Mouse (Mus musculus) CH12.LX (cell line): ENCODE measurements around the gene Rmi2. TPM values are rescaled to one million over a fixed set of nuclear protein-coding genes. Genes with fewer than 3 reads are reported as not detected.

Experiments
- DNase-seq: peaks from one replicate; pipeline ENCODE4 v3.0.0-alpha.2; 2013; ENCODE audit errors: extremely low read depth
- H3K27ac ChIP-seq: 2 replicates; pipeline ENCODE4 v1.5.1; 2012; ENCODE audit warnings: low read depth, mild to moderate bottlenecking, control low read depth, moderate library complexity; ENCODE audit not compliant: insufficient read depth
- H3K27me3 ChIP-seq: replicated peaks from 2 replicates; pipeline ENCODE3; 2012; ENCODE audit warnings: inconsistent platforms
- H3K36me3 ChIP-seq, 2 experiments: replicated peaks in 1 of 2; 2 replicates each; pipeline versions ENCODE3 to v1.6.1; 2012; ENCODE audit warnings: inconsistent platforms in 1 of 2, low read length in 1 of 2, mild to moderate bottlenecking in 1 of 2, mixed read lengths in 1 of 2, moderate library complexity in 1 of 2; ENCODE audit not compliant: control insufficient read depth in 1 of 2, insufficient read depth in 1 of 2
- H3K4me1 ChIP-seq, 2 experiments: 2 replicates each; pipeline ENCODE4 v1.6.1; 2012; ENCODE audit warnings: inconsistent platforms in 1 of 2, moderate library complexity in 1 of 2; ENCODE audit not compliant: insufficient read depth in 2 of 2, control insufficient read depth in 1 of 2
- H3K4me2 ChIP-seq: 2 replicates; pipeline ENCODE4 v1.6.1; 2012; ENCODE audit warnings: low read depth, mild to moderate bottlenecking, control low read depth; ENCODE audit not compliant: poor library complexity, insufficient read depth, severe bottlenecking
- H3K4me3 ChIP-seq, 3 experiments: fragments of 150-350 bp in 1 of 3; sonication (generic) in 1 of 3; replicated peaks in 1 of 3; 2 replicates each; pipeline versions ENCODE3 to v1.5.1; 2011 to 2012; ENCODE audit warnings: low read depth in 2 of 3, low read length in 2 of 3, mild to moderate bottlenecking in 2 of 3, moderate library complexity in 2 of 3, control low read depth in 1 of 3, improper control_type of control experiment in 1 of 3, inconsistent platforms in 1 of 3, mixed read lengths in 1 of 3; ENCODE audit not compliant: poor library complexity in 1 of 3
- H3K79me2 ChIP-seq: replicated peaks from 2 replicates; pipeline ENCODE4 v1.6.1; 2012; ENCODE audit warnings: mild to moderate bottlenecking, moderate library complexity; ENCODE audit not compliant: control insufficient read depth, poor library complexity, insufficient read depth, severe bottlenecking; ENCODE audit errors: extremely low read depth
- H3K9ac ChIP-seq: 2 replicates; pipeline ENCODE4 v1.6.1; 2012; ENCODE audit warnings: low read depth, mild to moderate bottlenecking, control low read depth, moderate library complexity; ENCODE audit not compliant: insufficient read depth
- H3K9me3 ChIP-seq: replicated peaks from 2 replicates; pipeline ENCODE3; 2012; ENCODE audit warnings: low read length, inconsistent platforms, mixed read lengths
- ELF1 ChIP-seq: IDR thresholded peaks from 2 replicates; pipeline ENCODE4 v1.6.1; 2014; ENCODE audit warnings: low read depth, mild to moderate bottlenecking, inconsistent platforms, low read length, improper control_type of control experiment
- EP300 ChIP-seq: IDR thresholded peaks from 2 replicates; pipeline ENCODE4 v1.6.1; 2011; ENCODE audit warnings: low read length, improper control_type of control experiment
- GABPA ChIP-seq: IDR thresholded peaks from 2 replicates; pipeline ENCODE4 v1.6.1; 2012; ENCODE audit warnings: low read depth, low read length, improper control_type of control experiment, inconsistent platforms; ENCODE audit not compliant: insufficient replicate concordance
- JUN ChIP-seq: IDR thresholded peaks from 2 replicates; pipeline ENCODE4 v1.6.1; 2011; ENCODE audit warnings: low read depth, mild to moderate bottlenecking, low read length, improper control_type of control experiment, moderate library complexity; ENCODE audit not compliant: insufficient read depth
- MAFK ChIP-seq: IDR thresholded peaks from 2 replicates; pipeline ENCODE4 v1.6.1; 2011; ENCODE audit warnings: low read length, improper control_type of control experiment; ENCODE audit not compliant: insufficient replicate concordance
- MAX ChIP-seq: IDR thresholded peaks from 2 replicates; pipeline ENCODE4 v1.6.1; 2011; ENCODE audit warnings: low read length, improper control_type of control experiment
- MEF2A ChIP-seq: IDR thresholded peaks from 2 replicates; pipeline ENCODE4 v1.6.1; 2014; ENCODE audit warnings: low read depth, mild to moderate bottlenecking, inconsistent platforms, low read length, improper control_type of control experiment, borderline replicate concordance
- MXI1 ChIP-seq: IDR thresholded peaks from 2 replicates; pipeline ENCODE4 v1.6.1; 2011; ENCODE audit warnings: mild to moderate bottlenecking, low read depth, low read length, improper control_type of control experiment
- NELFE ChIP-seq: IDR thresholded peaks from 2 replicates; pipeline ENCODE4 v1.6.1; 2011; ENCODE audit warnings: low read depth, low read length, improper control_type of control experiment
- RCOR1 ChIP-seq: conservative IDR thresholded peaks from 2 replicates; pipeline ENCODE4 v1.6.1; 2012; ENCODE audit warnings: low read depth, mild to moderate bottlenecking, inconsistent platforms, low read length, improper control_type of control experiment
- TCF12 ChIP-seq: IDR thresholded peaks from 2 replicates; pipeline ENCODE4 v1.6.1; 2014; ENCODE audit warnings: low read depth, mild to moderate bottlenecking, inconsistent platforms, low read length, improper control_type of control experiment
- UBTF ChIP-seq: IDR thresholded peaks from 2 replicates; pipeline ENCODE4 v1.6.1; 2012; ENCODE audit warnings: low read depth, mild to moderate bottlenecking, inconsistent platforms, low read length, improper control_type of control experiment, moderate library complexity
- ZKSCAN1 ChIP-seq: IDR thresholded peaks from 2 replicates; pipeline ENCODE4 v1.6.1; 2012; ENCODE audit warnings: low read depth, inconsistent platforms, low read length, improper control_type of control experiment, borderline replicate concordance
- ZMIZ1 ChIP-seq: IDR thresholded peaks from 2 replicates; pipeline ENCODE4 v1.6.1; 2012; ENCODE audit warnings: low read depth, mild to moderate bottlenecking, inconsistent platforms, low read length, improper control_type of control experiment
- dilution Hi-C: fragments of 300-500 bp; cut with MboI; formaldehyde crosslinking; loops from 2 replicates; pipeline ENCODE4 v1.14.3; 2020; ENCODE audit warnings: low sequenced_read_pairs; ENCODE audit not compliant: extremely low pct_unique_long_range_greater_than_20kb, extremely low pct_ligation_motif_present
- in situ Hi-C: fragments of 300-500 bp; cut with MboI; formaldehyde crosslinking; loops from 3 replicates; pipeline ENCODE4 v1.14.3; 2019; ENCODE audit warnings: low sequenced_read_pairs, low pct_ligation_motif_present, low pct_unique_long_range_greater_than_20kb, mixed read lengths
- polyA plus RNA-seq: library from polyadenylated mRNA; unstranded; fragments of >175 nt; gene quantifications from 2 replicates; pipeline ENCODE4 v1.2.1, GENCODE M21; 2012; ENCODE audit warnings: low read depth; ENCODE audit not compliant: insufficient read length
- total RNA-seq, 2 experiments: library from RNA; depleted of rRNA; stranded (reverse); fragments of 300-350 nt in 1 of 2; fragments of >200 nt in 1 of 2; gene quantifications; 2 replicates each; pipeline ENCODE4 v1.2.3; 2012 to 2014

Rmi2 gene
- total and polyA plus RNA-seq, 3 experiments: 6.8 to 13.8 (median 9.3) TPM

DNA sequence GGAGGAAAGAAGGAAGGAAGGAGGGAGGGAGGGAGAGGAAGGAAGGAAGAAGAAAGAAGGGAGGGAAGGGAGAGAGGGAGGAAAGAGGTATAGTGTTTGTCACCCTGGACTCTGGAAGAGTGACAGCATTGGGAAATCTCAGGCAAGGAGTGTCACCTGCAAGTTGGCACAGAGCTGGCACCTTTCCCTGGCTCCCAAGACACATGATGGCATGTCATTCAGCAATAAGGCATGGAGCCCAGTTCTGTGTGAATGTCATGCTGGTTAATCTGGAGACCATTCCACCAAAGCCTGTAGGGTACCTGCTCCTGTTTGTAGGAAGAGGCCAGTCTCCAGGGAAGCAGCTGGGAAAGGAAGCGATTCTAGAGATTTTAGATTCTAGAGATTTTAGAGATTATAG lies 24.5 kb upstream of the Rmi2 start:
- H3K4me2 ChIP-seq: no peak overlapping the region
- no peak overlapping the region for H3K27ac ChIP-seq
- no peak overlapping the region for H3K4me3 ChIP-seq
- H3K9me3 ChIP-seq: no peaks in the 10 kb centered on the region
- H3K27me3 ChIP-seq: peaks cover 35% of the 10 kb centered on the region
- H3K9ac ChIP-seq: no peak overlapping the region
- no peaks in the 10 kb centered on the region for H3K79me2 ChIP-seq
- no peak for DNase-seq
- no peaks in the 10 kb centered on the region for H3K36me3 ChIP-seq
- in situ Hi-C loops: no loop called here
- peaks cover 22 to 43% of the 10 kb centered on the region in 2 experiments for H3K4me1 ChIP-seq
- no peak for TF ChIP-seq EP300
- TF ChIP-seq ZMIZ1: no peak
- no peak for TF ChIP-seq MAFK
- no peak for TF ChIP-seq GABPA
- no peak for TF ChIP-seq NELFE
- no peak for TF ChIP-seq TCF12
- TF ChIP-seq MXI1: no peak
- dilution Hi-C loops: no loop called here

DNA sequence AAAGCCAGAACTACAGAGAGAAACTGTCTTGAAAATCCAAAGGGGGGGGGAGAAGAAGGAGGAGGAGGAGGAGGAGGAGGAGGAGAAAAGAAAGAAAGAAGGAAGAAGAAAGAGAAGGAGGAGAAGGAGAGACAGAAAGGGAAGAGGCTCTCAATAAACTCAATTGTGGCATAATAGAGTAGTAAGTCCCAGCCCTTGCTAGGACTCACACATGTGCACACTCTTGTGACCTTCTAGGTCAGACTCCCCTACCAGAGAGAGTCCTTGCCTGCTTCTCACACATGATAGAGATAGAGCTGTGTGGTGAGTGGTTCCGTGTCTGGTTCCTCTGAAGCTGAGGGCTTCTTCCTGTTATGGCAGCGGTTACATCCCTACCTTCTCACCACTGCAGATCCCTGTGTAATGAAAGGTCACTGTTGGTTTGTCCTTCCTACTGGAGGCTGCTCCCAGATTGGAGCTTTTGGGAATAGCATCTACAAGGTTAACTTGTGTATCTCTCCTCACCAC lies 21.9 kb upstream of the Rmi2 start, which contains the start of gene Gm11172:
Gene Gm11172 (plus strand): TSS at position 51 of the 507 bp plus-strand sequence.
- TF ChIP-seq ELF1 (no peak), RCOR1 (no peak), MEF2A (no peak), UBTF (no peak)
- no peak within 1 kb of the TSS for H3K9ac ChIP-seq
- H3K79me2 ChIP-seq: no peaks in the 10 kb centered on the region
- H3K4me3 ChIP-seq: no peak within 1 kb of the TSS
- peaks cover 15 to 30% of the 10 kb centered on the region in 2 experiments for H3K4me1 ChIP-seq
- H3K27ac ChIP-seq: no peak within 1 kb of the TSS
- no peak for DNase-seq
- peaks cover 30% of the 10 kb centered on the region for H3K27me3 ChIP-seq
- in situ Hi-C loops: no loop called here
- H3K4me2 ChIP-seq: no peak within 1 kb of the TSS
- dilution Hi-C loops: no loop called here
- H3K36me3 ChIP-seq: no peaks in the 10 kb centered on the region
- H3K9me3 ChIP-seq: no peaks in the 10 kb centered on the region

DNA sequence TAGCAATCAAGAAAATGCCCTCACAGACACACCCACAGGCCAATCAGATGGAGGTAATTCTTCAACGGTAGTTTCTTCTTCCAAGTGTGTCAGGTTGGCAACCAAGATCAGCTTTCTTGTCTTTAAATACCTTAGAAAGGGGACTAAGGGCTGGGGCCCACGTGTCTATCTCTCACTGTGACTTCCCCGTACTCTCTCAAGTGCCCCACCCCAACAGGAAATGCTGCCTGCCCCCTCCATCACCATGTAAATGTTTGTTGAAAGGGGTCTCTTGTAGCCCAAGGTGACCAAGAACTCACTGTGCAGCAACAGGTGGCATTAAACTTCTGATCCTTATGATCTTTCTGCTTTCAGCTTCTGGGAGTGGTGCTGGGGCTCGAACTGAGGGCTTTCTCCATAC lies 21.1 kb upstream of the Rmi2 start:
- peaks cover 25% of the 10 kb centered on the region for H3K27me3 ChIP-seq

More for the DNA sequence above, 21.1 kb upstream of the Rmi2 start:
- H3K36me3 ChIP-seq: no peaks in the 10 kb centered on the region
- DNase-seq: no peak
- H3K4me3 ChIP-seq: no peak overlapping the region
- no peak overlapping the region for H3K4me2 ChIP-seq
- H3K9me3 ChIP-seq: no peaks in the 10 kb centered on the region
- no peaks in the 10 kb centered on the region for H3K79me2 ChIP-seq
- dilution Hi-C loops: no loop called here
- in situ Hi-C loops: no loop called here
- H3K27ac ChIP-seq: no peak overlapping the region
- H3K9ac ChIP-seq: no peak overlapping the region
- H3K4me1 ChIP-seq: peaks cover 19 to 38% of the 10 kb centered on the region in 2 experiments
- TF ChIP-seq EP300 (no peak), ZKSCAN1 (no peak), MAFK (no peak), JUN (no peak), MAX (no peak), TCF12 (no peak)
- TF ChIP-seq, all 38 proteins: peak for 0
